Mouse (Mus musculus) brain, embryonic 14.5 days (tissue): ENCODE measurements around the gene Fig4.

Experiments used
- CTCF ChIP-seq: fragments of 200-500 bp; IDR thresholded peaks from 2 replicates; pipeline ENCODE4 v1.5.1; 2012; ENCODE audit warnings: inconsistent platforms, mild to moderate bottlenecking, moderate library complexity, borderline replicate concordance; ENCODE audit not compliant: insufficient read depth, insufficient read length; ENCODE audit errors: extremely low read depth
- POLR2A ChIP-seq: fragments of 200-500 bp; IDR thresholded peaks from 2 replicates; pipeline ENCODE4 v1.6.1; 2012; ENCODE audit warnings: mild to moderate bottlenecking, inconsistent platforms, borderline replicate concordance; ENCODE audit not compliant: poor library complexity, insufficient read depth, insufficient read length, severe bottlenecking; ENCODE audit errors: extremely low read depth

DNA sequence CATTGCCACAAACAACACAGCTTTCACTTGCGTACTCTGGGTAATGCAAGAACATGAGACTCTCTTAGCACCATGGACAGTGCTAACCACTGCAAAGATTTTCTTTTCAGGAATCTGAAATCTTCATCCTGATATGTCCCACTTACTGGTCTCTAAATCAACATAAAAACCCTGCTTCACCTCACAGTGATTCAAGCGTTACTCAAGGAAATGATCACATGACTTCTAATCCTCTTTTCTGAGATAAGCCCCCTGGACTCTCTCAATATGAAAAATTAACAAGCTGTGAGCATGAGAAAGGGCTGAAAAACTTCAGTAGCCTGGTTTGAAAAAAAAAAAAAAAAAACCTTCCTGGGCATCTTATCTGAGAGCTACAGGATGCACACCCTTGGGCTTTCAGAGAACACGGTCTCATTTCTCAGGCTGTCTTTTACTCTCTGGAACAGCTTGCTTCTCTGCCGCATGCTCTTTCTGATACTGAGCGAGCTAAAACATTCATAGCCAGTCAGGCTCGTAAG lies 94.1 kb downstream of the Fig4 start:
- TF ChIP-seq CTCF (no peak), POLR2A (no peak)
